Mouse (Mus musculus) forebrain, embryonic 11.5 days (tissue): ENCODE data around the gene Il13ra2. TPM values are rescaled to one million over a fixed set of nuclear protein-coding genes. Genes with fewer than 3 reads are reported as not detected.
"Not testable (repeated sequence)": the region's sequence is repeated elsewhere in the genome, so short reads cannot be mapped to it uniquely, and the experiment has no call there.

Experiments
- ATAC-seq: fragments of 200-750 bp; cut with Nextera tagmentation; replicated peaks from 2 replicates; pipeline ENCODE4 v1.8.0; 2017; ENCODE audit warnings: moderate TSS enrichment; ENCODE audit not compliant: low FRiP score
- DNase-seq: peaks from one replicate; pipeline ENCODE4 v3.0.0-alpha.2; 2017; ENCODE audit warnings: low spot score
- H3K27ac ChIP-seq: fragments of 300-500 bp; sonication (generic); 2 replicates; pipeline ENCODE4 v1.5.1; 2014; ENCODE audit warnings: low read depth, low read length
- H3K27me3 ChIP-seq: fragments of 300-500 bp; sonication (generic); 2 replicates; pipeline ENCODE4 v1.6.1; 2014; ENCODE audit warnings: mild to moderate bottlenecking, low read length, mixed read lengths; ENCODE audit not compliant: control insufficient read depth, insufficient read depth
- H3K36me3 ChIP-seq: fragments of 300-500 bp; sonication (generic); 2 replicates; pipeline ENCODE4 v1.6.1; 2014; ENCODE audit warnings: mild to moderate bottlenecking, low read length, moderate library complexity, mixed read lengths; ENCODE audit not compliant: control insufficient read depth, insufficient read depth
- H3K4me1 ChIP-seq: fragments of 300-500 bp; sonication (generic); replicated peaks from 2 replicates; pipeline ENCODE4 v1.6.1; 2014; ENCODE audit warnings: low read length, mixed read lengths; ENCODE audit not compliant: control insufficient read depth, insufficient read depth
- H3K4me2 ChIP-seq: fragments of 300-500 bp; sonication (generic); 2 replicates; pipeline ENCODE4 v1.6.1; 2014; ENCODE audit warnings: low read depth, mild to moderate bottlenecking, low read length, moderate library complexity, mixed read lengths; ENCODE audit not compliant: severe bottlenecking
- H3K4me3 ChIP-seq: fragments of 300-500 bp; sonication (generic); 2 replicates; pipeline ENCODE4 v1.5.1; 2014; ENCODE audit warnings: low read depth, low read length
- H3K9ac ChIP-seq: fragments of 300-500 bp; sonication (generic); 2 replicates; pipeline ENCODE4 v1.6.1; 2014; ENCODE audit warnings: low read length
- H3K9me3 ChIP-seq: fragments of 300-500 bp; sonication (generic); 2 replicates; pipeline ENCODE4 v1.6.1; 2016; ENCODE audit warnings: low read length, mixed read lengths; ENCODE audit not compliant: control insufficient read depth
- WGBS: fragments of 180-500 bp; shearing (Covaris S2); extraction: QIAGEN DNeasy Blood & Tissue Kit; methylation state at CpG from one replicate; pipeline ENCODE4 v1.1.7; 2014; 5-methylcytosine and 5-hydroxymethylcytosine counted together
- polyA plus RNA-seq: library from polyadenylated mRNA; unstranded; fragments of >200 nt; fragmentation: Nextera tagmentation; extraction: Ambion mirVana; gene quantifications from 2 replicates; pipeline ENCODE4 v1.2.1, GENCODE M21; 2014

Il13ra2 gene
- polyA plus RNA-seq = not detected in 2 replicates

DNA sequence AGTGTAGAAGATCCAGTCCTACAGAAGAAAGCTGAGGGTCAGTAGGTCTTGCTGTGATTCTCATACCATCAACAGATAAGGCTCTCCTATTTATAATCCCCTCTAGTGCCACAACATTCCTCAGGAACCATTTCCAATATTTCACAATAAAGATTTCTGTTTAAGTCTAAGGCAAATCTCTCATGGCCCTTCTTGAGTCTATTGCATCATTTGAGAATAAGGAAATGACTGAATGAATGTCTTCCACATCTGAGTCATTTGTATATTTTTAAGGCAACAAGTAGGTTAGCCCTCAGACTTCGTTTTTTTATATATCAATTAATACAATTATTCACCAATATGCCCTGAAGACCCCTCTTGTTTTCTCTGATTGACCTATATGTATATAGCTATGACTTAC lies at the start of gene Il13ra2:
Gene Il13ra2, minus strand, starts transcription at position 64 of the 400 bp plus-strand sequence.
- H3K27ac ChIP-seq = no peak within 1 kb of the TSS
- no peak within 1 kb of the TSS for H3K4me2 ChIP-seq
- no peaks in the 10 kb centered on the region for H3K27me3 ChIP-seq
- ATAC-seq = no peak
- H3K4me3 ChIP-seq = no peak within 1 kb of the TSS
- no peaks in the 10 kb centered on the region for H3K9me3 ChIP-seq
- H3K4me1 ChIP-seq = no peaks in the 10 kb centered on the region
- no peak within 1 kb of the TSS for H3K9ac ChIP-seq
- 53% methylated on average over 1 of the region's 1 CpGs for WGBS
- DNase-seq = no peak
- H3K36me3 ChIP-seq = no peaks in the 10 kb centered on the region

- H3K9ac ChIP-seq, H3K4me1 ChIP-seq, H3K27ac ChIP-seq, H3K4me2 ChIP-seq, DNase-seq, ATAC-seq, H3K9me3 ChIP-seq, H3K4me3 ChIP-seq, H3K36me3 ChIP-seq, H3K27me3 ChIP-seq: not testable (repeated sequence)
- WGBS = 85% methylated on average over 1 of the region's 1 CpGs
Observed at GRCm38 (mm10) chrX:147453610-147454009, 24.6 kb upstream of the Il13ra2 start, which contains the start of gene Vmn1r239-ps. Gene Vmn1r239-ps (minus strand): TSS chrX:147453710.

DNA sequence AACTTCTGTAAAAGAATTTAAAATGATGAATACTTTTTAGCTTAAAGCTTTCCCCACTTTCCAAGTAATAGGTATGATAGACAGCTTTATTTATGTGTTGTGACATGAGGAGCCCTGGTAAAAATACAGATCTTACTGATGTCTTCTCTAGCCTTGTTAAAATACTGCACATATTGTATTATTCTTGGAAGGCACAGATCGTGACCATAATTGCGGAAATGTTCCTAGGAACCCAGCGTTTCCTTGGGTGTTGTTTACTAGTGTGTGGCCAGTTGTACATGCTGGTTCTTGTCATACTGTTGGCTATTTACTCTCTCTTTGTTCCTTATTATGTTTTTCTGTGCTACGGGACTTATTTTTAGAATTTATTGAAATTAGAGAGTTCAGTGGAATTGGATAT lies 14.4 kb upstream of the Il13ra2 start:
- H3K27me3 ChIP-seq = no peaks in the 10 kb centered on the region
- no peak overlapping the region for H3K9ac ChIP-seq
- H3K4me2 ChIP-seq = no peak overlapping the region
- no peaks in the 10 kb centered on the region for H3K4me1 ChIP-seq
- ATAC-seq (no peak), DNase-seq (no peak)
- H3K9me3 ChIP-seq = no peaks in the 10 kb centered on the region
- no peaks in the 10 kb centered on the region for H3K36me3 ChIP-seq
- no peak overlapping the region for H3K4me3 ChIP-seq
- 89% methylated on average over 4 of the region's 4 CpGs for WGBS
- H3K27ac ChIP-seq = no peak overlapping the region

GRCm38 (mm10) chrX:147435400-147435799 lies 6.4 kb upstream of the Il13ra2 start:
- Histone ChIP-seq H3K36me3 (no peaks in the 10 kb centered on the region), H3K27ac (no peak overlapping the region), H3K9me3 (no peaks in the 10 kb centered on the region), H3K4me2 (no peak overlapping the region), H3K9ac (no peak overlapping the region), H3K4me1 (no peaks in the 10 kb centered on the region), H3K4me3 (no peak overlapping the region), H3K27me3 (no peaks in the 10 kb centered on the region)
- no peak for DNase-seq
- no peak for ATAC-seq
- WGBS = 86% methylated on average over 2 of the region's 2 CpGs

GRCm38 (mm10) chrX:147429753-147430152 lies 761 bp upstream of the Il13ra2 start:
- Histone ChIP-seq H3K9me3 (no peaks in the 10 kb centered on the region), H3K36me3 (no peaks in the 10 kb centered on the region), H3K27me3 (no peaks in the 10 kb centered on the region), H3K27ac (no peak overlapping the region), H3K4me2 (no peak overlapping the region), H3K9ac (no peak overlapping the region), H3K4me1 (no peaks in the 10 kb centered on the region), H3K4me3 (no peak overlapping the region)
- WGBS = 78% methylated on average over 1 of the region's 1 CpGs
- DNase-seq (no peak), ATAC-seq (no peak)

DNA sequence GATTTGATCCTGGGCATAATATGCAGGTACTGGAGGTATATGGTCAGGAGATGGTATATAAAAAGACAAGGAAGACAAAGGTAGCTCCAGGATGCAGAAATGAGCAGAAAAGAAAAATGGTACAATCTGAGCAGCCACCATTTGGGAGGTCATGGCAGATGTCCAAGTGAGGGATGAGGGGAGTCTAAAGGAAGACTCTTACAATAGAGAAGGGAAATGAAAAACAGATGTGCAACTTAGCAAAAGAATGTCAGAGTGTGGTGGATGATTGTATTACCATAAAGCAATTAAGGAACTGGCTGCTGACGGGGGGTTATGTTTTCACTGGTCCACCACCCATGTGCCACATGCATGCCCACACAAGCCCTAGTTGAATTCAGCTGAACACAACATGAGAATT lies 35.5 kb downstream of the Il13ra2 start:
- Histone ChIP-seq H3K27me3 (no peaks in the 10 kb centered on the region), H3K9me3 (no peaks in the 10 kb centered on the region), H3K4me1 (no peaks in the 10 kb centered on the region), H3K9ac (no peak overlapping the region), H3K4me3 (no peak overlapping the region), H3K4me2 (no peak overlapping the region), H3K27ac (no peak overlapping the region), H3K36me3 (no peaks in the 10 kb centered on the region)
- no peak for ATAC-seq
- 73% methylated on average over 1 of the region's 1 CpGs for WGBS
- no peak for DNase-seq

DNA sequence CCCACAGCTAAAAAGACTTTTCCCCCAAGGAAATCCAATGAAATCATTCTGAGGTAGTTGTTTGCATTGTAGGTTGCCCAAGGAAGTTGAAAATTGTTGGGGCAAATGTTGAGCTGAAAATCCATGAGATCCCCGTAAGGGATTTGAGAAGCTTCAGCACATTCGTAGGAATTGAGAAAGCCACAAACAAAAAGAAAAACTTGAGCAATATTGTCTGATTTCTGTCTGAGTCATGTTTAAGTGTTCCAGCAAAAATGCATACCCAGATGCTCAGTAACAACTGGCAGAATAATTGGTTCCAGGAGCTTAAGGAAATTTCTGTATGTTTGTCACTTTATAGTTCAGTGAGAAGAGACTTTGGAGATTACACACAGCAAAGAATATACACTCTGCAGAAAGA lies 79.8 kb downstream of the Il13ra2 start:
- Histone ChIP-seq H3K4me1 (no peaks in the 10 kb centered on the region), H3K27ac (no peak overlapping the region), H3K4me2 (no peak overlapping the region), H3K4me3 (no peak overlapping the region), H3K27me3 (no peaks in the 10 kb centered on the region), H3K9me3 (no peaks in the 10 kb centered on the region), H3K36me3 (no peaks in the 10 kb centered on the region), H3K9ac (no peak overlapping the region)
- ATAC-seq (no peak), DNase-seq (no peak)
- 88% methylated on average over 2 of the region's 2 CpGs for WGBS

Other genes starting within 250 kb of the Il13ra2 start
- not detected in 2 replicates for gene Vmn1r239-ps, start 24.5 kb upstream of the Il13ra2 start, polyA plus RNA-seq
- gene Lrch2, start 124.9 kb upstream of the Il13ra2 start, polyA plus RNA-seq = 10.7 TPM in 2 replicates